ENCODE assay signal across 9 mouse cellular contexts in genomic region chr10:69326433-69326832, GRCm38 (mm10). TPM values are rescaled to one million over a fixed set of nuclear protein-coding genes. Genes with fewer than 3 reads are reported as not detected.
DNase-seq lines count a peak whose midpoint lies in the region; ATAC-seq and TF ChIP-seq lines count a peak whose summit lies in the region.
"Had no signal": no experiment of that assay in that cellular context is flagged by ENCODE, and none has a peak within 500 bp of the region (broad histone marks: within the 10 kb centered on the region; RNA-seq: fewer than 3 reads in every experiment).

No protein-coding gene starts in this region.

- H3K4me3 ChIP-seq in forebrain, postnatal 0 days (ENCODE audit: low read depth, low read length) = no peak overlapping the region
- H3K4me3 ChIP-seq in forebrain, embryonic 13.5 days = no peak overlapping the region
- H3K4me3 ChIP-seq in midbrain, embryonic 16.5 days (ENCODE audit: low read depth, low read length) = no peak overlapping the region
- H3K4me3 ChIP-seq in midbrain, embryonic 10.5 days = no peak overlapping the region
- H3K4me3 ChIP-seq in gastrocnemius, adult 2 months = no peak overlapping the region
- H3K4me3 ChIP-seq in midbrain, postnatal 0 days (ENCODE audit: low read depth, low read length) = no peak overlapping the region
- no peak overlapping the region for H3K4me3 ChIP-seq in liver, postnatal 0 days (ENCODE audit: low read depth, low read length)

- no peak overlapping the region for H3K9ac ChIP-seq in forebrain, postnatal 0 days
- no peak overlapping the region for H3K9ac ChIP-seq in forebrain, embryonic 13.5 days
- H3K9ac ChIP-seq in midbrain, embryonic 16.5 days (ENCODE audit: low read depth, low read length) = no peak overlapping the region
- no peak overlapping the region for H3K9ac ChIP-seq in midbrain, postnatal 0 days (replicated peaks; ENCODE audit: low read length, poor library complexity, severe bottlenecking)
- H3K9ac ChIP-seq in liver, postnatal 0 days (replicated peaks) = no peak overlapping the region

- no peaks in the 10 kb centered on the region for H3K9me3 ChIP-seq in forebrain, postnatal 0 days (ENCODE audit: low read length)
- H3K9me3 ChIP-seq in forebrain, embryonic 13.5 days (replicated peaks) = no peaks in the 10 kb centered on the region
- H3K9me3 ChIP-seq in midbrain, embryonic 16.5 days (replicated peaks; ENCODE audit: control insufficient read depth, low read length, poor library complexity, severe bottlenecking) = no peaks in the 10 kb centered on the region
- H3K9me3 ChIP-seq in midbrain, embryonic 10.5 days (replicated peaks) = no peaks in the 10 kb centered on the region
- no peaks in the 10 kb centered on the region for H3K9me3 ChIP-seq in midbrain, postnatal 0 days (ENCODE audit: low read length)
- H3K9me3 ChIP-seq in liver, postnatal 0 days (ENCODE audit: low read length) = no peaks in the 10 kb centered on the region

- 54% methylated on average over 3 of the region's 3 CpGs for WGBS in forebrain, postnatal 0 days
- 87% methylated on average over 3 of the region's 3 CpGs for WGBS in forebrain, embryonic 13.5 days
- WGBS in midbrain, embryonic 16.5 days = 82% methylated on average over 3 of the region's 3 CpGs
- 90% methylated on average over 3 of the region's 3 CpGs for WGBS in midbrain, embryonic 10.5 days
- 70% methylated on average over 3 of the region's 3 CpGs for WGBS in midbrain, postnatal 0 days
- 83% methylated on average over 3 of the region's 3 CpGs for WGBS in liver, postnatal 0 days (ENCODE audit: insufficient replicate concordance)

- H3K27me3 ChIP-seq in forebrain, postnatal 0 days (ENCODE audit: insufficient read depth, low read length) = no peaks in the 10 kb centered on the region
- H3K27me3 ChIP-seq in forebrain, embryonic 13.5 days = no peaks in the 10 kb centered on the region
- no peaks in the 10 kb centered on the region for H3K27me3 ChIP-seq in midbrain, embryonic 16.5 days (ENCODE audit: control insufficient read depth, insufficient read depth, low read depth, low read length)
- no peaks in the 10 kb centered on the region for H3K27me3 ChIP-seq in midbrain, embryonic 10.5 days (ENCODE audit: low read depth, poor library complexity, severe bottlenecking)
- no peaks in the 10 kb centered on the region for H3K27me3 ChIP-seq in midbrain, postnatal 0 days (ENCODE audit: insufficient read depth, low read length)
- no peaks in the 10 kb centered on the region for H3K27me3 ChIP-seq in liver, postnatal 0 days (ENCODE audit: insufficient read depth, low read length)

- intact Hi-C loops in gastrocnemius, adult 2 months (cut with DNase I) = loop anchor here (10.0 kb wide), 1 partner anchor 322 kb away; no protein-coding TSS in a partner anchor

- H3K36me3 ChIP-seq in forebrain, postnatal 0 days (ENCODE audit: insufficient read depth) = no peaks in the 10 kb centered on the region
- H3K36me3 ChIP-seq in forebrain, embryonic 13.5 days (ENCODE audit: poor library complexity, severe bottlenecking) = no peaks in the 10 kb centered on the region
- no peaks in the 10 kb centered on the region for H3K36me3 ChIP-seq in midbrain, embryonic 16.5 days (ENCODE audit: control insufficient read depth, insufficient read depth, low read length)
- no peaks in the 10 kb centered on the region for H3K36me3 ChIP-seq in midbrain, embryonic 10.5 days
- no peaks in the 10 kb centered on the region for H3K36me3 ChIP-seq in midbrain, postnatal 0 days (ENCODE audit: insufficient read depth, low read length)
- no peaks in the 10 kb centered on the region for H3K36me3 ChIP-seq in liver, postnatal 0 days (replicated peaks; ENCODE audit: insufficient read depth, low read length)

- no peak overlapping the region for H3K27ac ChIP-seq in forebrain, postnatal 0 days (ENCODE audit: low read depth, low read length)
- H3K27ac ChIP-seq in forebrain, embryonic 13.5 days = no peak overlapping the region
- no peak overlapping the region for H3K27ac ChIP-seq in midbrain, embryonic 16.5 days (ENCODE audit: low read length)
- H3K27ac ChIP-seq in midbrain, embryonic 10.5 days (replicated peaks) = no peak overlapping the region
- peak overlapping the region; percentile 60 for H3K27ac ChIP-seq in gastrocnemius, adult 2 months
- no peak overlapping the region for H3K27ac ChIP-seq in midbrain, postnatal 0 days (ENCODE audit: low read depth, low read length)
- H3K27ac ChIP-seq in liver, postnatal 0 days (ENCODE audit: low read depth) = no peak overlapping the region

- peak; percentile 78 for ATAC-seq in forebrain, postnatal 0 days
- no peak for ATAC-seq in forebrain, embryonic 13.5 days
- 0 out of 2 replicates have a peak, but pooled peaks have one; percentile 41 for ATAC-seq in midbrain, embryonic 16.5 days
- peak; percentile 49 for ATAC-seq in midbrain, postnatal 0 days (ENCODE audit: low FRiP score)
- no peak for ATAC-seq in liver, postnatal 0 days

- no peak for TF ChIP-seq CTCF in forebrain, postnatal 0 days (IDR thresholded peaks at IDR 0.05; ENCODE audit: low read depth)
- no peak for TF ChIP-seq CTCF in gastrocnemius, adult 2 months (IDR thresholded peaks at IDR 0.05)
- no peak for TF ChIP-seq CTCF in midbrain, postnatal 0 days (IDR thresholded peaks at IDR 0.05)
- TF ChIP-seq CTCF in liver, postnatal 0 days (IDR thresholded peaks at IDR 0.05; ENCODE audit: low read depth) = no peak

- no peaks in the 10 kb centered on the region for H3K4me1 ChIP-seq in forebrain, postnatal 0 days (ENCODE audit: insufficient read depth)
- peaks cover 4% of the 10 kb centered on the region; the same call in 1 of the 2 replicates for H3K4me1 ChIP-seq in forebrain, embryonic 13.5 days
- peaks cover 3% of the 10 kb centered on the region; the same call in 1 of the 2 replicates for H3K4me1 ChIP-seq in midbrain, embryonic 16.5 days (ENCODE audit: control insufficient read depth, insufficient read depth, low read length)
- no peaks in the 10 kb centered on the region; the same call in 1 of the 2 replicates for H3K4me1 ChIP-seq in midbrain, embryonic 10.5 days
- peaks cover 5% of the 10 kb centered on the region; the same call in 1 of the 2 replicates for H3K4me1 ChIP-seq in midbrain, postnatal 0 days (ENCODE audit: insufficient read depth, low read length)
- no peaks in the 10 kb centered on the region for H3K4me1 ChIP-seq in liver, postnatal 0 days (ENCODE audit: insufficient read depth)

- no peak overlapping the region for H3K4me2 ChIP-seq in forebrain, postnatal 0 days (ENCODE audit: low read depth)
- no peak overlapping the region for H3K4me2 ChIP-seq in forebrain, embryonic 13.5 days
- no peak overlapping the region for H3K4me2 ChIP-seq in midbrain, embryonic 16.5 days (ENCODE audit: low read length)
- H3K4me2 ChIP-seq in midbrain, postnatal 0 days (ENCODE audit: low read depth, low read length, poor library complexity, severe bottlenecking) = no peak overlapping the region
- H3K4me2 ChIP-seq in liver, postnatal 0 days (ENCODE audit: low read depth, low read length) = no peak overlapping the region

- peak; percentile 76 for DNase-seq in forebrain, postnatal 0 days
- DNase-seq in midbrain, embryonic 10.5 days (ENCODE audit: low spot score) = no peak
- DNase-seq in gastrocnemius, adult 2 months = peak; percentile 54
- peak; percentile 85 for DNase-seq in midbrain, postnatal 0 days (ENCODE audit: low spot score)
- no peak for DNase-seq in liver, postnatal 0 days
- no peak for DNase-seq in retina, postnatal 1 day
- DNase-seq: thymus, adult 2 months had no signal

- no peak for TF ChIP-seq EP300 in liver, postnatal 0 days (IDR thresholded peaks at IDR 0.05; ENCODE audit: low read depth)

RNA-seq across cellular contexts. Expression of gene Cdk1, which starts 26.3 kb away (rescaled TPM):
- 44.1 and 51.3 TPM in 2 replicates for total RNA-seq in forebrain, postnatal 0 days (2014; rRNA removed)
- polyA plus RNA-seq in forebrain, postnatal 0 days (2015; fragmentation: Nextera tagmentation; extraction: Ambion mirVana) = 47.7 and 55.3 TPM in 2 replicates
- polyA plus RNA-seq in forebrain, embryonic 13.5 days (2015; fragmentation: Nextera tagmentation; extraction: Ambion mirVana) = 365 and 378 TPM in 2 replicates
- 31.9 and 49.3 TPM in 2 replicates for polyA plus RNA-seq in midbrain, embryonic 16.5 days (2015; fragmentation: Nextera tagmentation; extraction: Ambion mirVana)
- polyA plus RNA-seq in midbrain, embryonic 10.5 days (2016; fragmentation: Nextera tagmentation; extraction: Ambion mirVana) = 440 and 527 TPM in 2 replicates
- total RNA-seq in gastrocnemius, adult 2 months (2021) = not detected
- total RNA-seq in midbrain, postnatal 0 days (2014; rRNA removed) = 19.4 and 38.1 TPM in 2 replicates
- polyA plus RNA-seq in midbrain, postnatal 0 days (2015; fragmentation: Nextera tagmentation; extraction: Ambion mirVana) = 23.7 and 25.5 TPM in 2 replicates
- 153 and 171 TPM in 2 replicates for polyA plus RNA-seq in liver, postnatal 0 days (2015; fragmentation: Nextera tagmentation; extraction: Ambion mirVana)

Comparison
In these comparisons a context has a peak if more than half of its experiments do, and no peak if none do; other contexts are left out.
1. ATAC-seq: peak in forebrain, postnatal 0 days (single experiment), midbrain, embryonic 16.5 days (single experiment) and midbrain, postnatal 0 days (single experiment); none in forebrain, embryonic 13.5 days (single experiment) and liver, postnatal 0 days (single experiment).
2. DNase-seq: peak in forebrain, postnatal 0 days (single experiment), gastrocnemius, adult 2 months (single experiment) and midbrain, postnatal 0 days (single experiment); none in midbrain, embryonic 10.5 days (single experiment), liver, postnatal 0 days (single experiment) and retina, postnatal 1 day (single experiment).